Mouse (Mus musculus): Measurements from ENCODE around the gene Arid5a. TPM values are rescaled to one million over a fixed set of nuclear protein-coding genes. Genes with fewer than 3 reads are reported as not detected.

The Arid5a gene
- polyA plus RNA-seq, 1 experiment from 2014 or later: 14.9 TPM

DNA sequence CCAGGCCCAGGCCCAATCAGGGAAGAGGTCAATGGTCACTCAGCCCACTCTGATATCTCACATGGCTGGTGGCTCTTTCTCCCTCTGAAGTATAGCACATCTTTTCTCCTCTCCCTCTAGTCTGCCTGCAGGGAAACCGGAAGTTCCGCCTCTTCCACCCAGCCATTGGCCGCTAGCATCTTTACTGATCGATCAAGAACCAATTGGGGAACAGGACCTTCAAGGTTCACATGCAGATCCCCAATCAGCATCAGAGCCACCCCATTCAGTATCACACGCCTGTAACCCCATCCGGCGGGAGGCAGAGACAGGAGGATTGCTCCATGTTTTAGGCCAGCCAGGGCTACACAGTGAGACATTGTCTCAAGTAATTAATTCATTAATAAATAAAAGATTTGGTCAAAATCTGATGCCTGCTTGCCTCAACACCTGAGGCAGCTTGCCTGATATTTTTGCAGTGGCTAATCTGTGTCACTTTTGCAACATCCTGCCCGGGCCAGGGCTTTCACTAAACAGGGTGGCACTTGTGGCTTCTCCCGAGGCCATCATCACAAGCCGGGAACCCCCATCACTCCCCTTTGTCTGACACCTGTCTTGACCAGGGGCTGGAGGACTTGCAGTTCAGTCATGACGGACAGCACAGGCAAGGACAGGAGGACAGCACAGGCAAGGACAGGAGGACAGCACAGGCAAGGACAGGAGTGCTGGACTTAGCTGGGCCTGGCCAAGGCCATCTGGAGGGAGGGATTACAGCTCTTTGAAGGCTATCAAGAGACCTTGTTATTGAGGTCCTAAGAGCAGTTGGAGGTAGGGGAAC, 7.6 kb downstream of the Arid5a start:
- DNase-seq (ENCODE audit: low spot score): no peak
- Histone ChIP-seq H3K27ac (ENCODE audit: low read length) (no peak overlapping the region), H3K4me1 (ENCODE audit: insufficient read depth, low read depth, low read length) (no peaks in the 10 kb centered on the region), H3K9ac (replicated peaks; ENCODE audit: low read depth) (no peak overlapping the region), H3K27me3 (replicated peaks; ENCODE audit: insufficient read depth, low read length) (no peaks in the 10 kb centered on the region), H3K36me3 (ENCODE audit: insufficient read depth, low read length) (peaks cover 20% of the 10 kb centered on the region; the same call in 1 of the 2 replicates), H3K4me2 (replicated peaks; ENCODE audit: low read depth, low read length) (no peak overlapping the region), H3K9me3 (ENCODE audit: low read length) (no peaks in the 10 kb centered on the region), H3K4me3 (ENCODE audit: low read depth, low read length) (no peak overlapping the region)
- TF ChIP-seq EP300 (IDR thresholded peaks at IDR 0.05): no peak
- no peak for TF ChIP-seq CTCF (IDR thresholded peaks at IDR 0.05)
- no peak for ATAC-seq
- WGBS: 88% methylated on average over 11 of the region's 11 CpGs

DNA sequence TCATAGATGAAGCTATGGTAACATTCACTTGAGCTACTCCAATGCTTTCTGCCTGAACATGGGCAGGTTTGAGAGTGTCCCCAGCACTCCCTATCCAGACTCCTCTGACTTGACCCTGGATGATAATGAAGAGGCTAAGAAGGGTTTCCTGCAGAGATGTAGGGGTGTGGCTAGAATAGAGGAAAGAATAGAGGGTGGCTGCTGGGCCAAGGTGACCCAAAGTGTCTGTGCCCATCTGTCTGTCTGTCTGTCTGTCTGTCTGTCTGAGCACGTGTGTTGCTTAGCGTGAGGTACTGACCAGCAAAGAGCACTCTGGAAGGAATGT, 8.2 kb downstream of the Arid5a start:
- Histone ChIP-seq H3K9ac (replicated peaks; ENCODE audit: low read depth) (no peak overlapping the region), H3K4me2 (replicated peaks; ENCODE audit: low read depth, low read length) (no peak overlapping the region), H3K9me3 (ENCODE audit: low read length) (no peaks in the 10 kb centered on the region), H3K27ac (ENCODE audit: low read length) (no peak overlapping the region), H3K4me1 (ENCODE audit: insufficient read depth, low read depth, low read length) (no peaks in the 10 kb centered on the region), H3K27me3 (replicated peaks; ENCODE audit: insufficient read depth, low read length) (no peaks in the 10 kb centered on the region), H3K36me3 (ENCODE audit: insufficient read depth, low read length) (peaks cover 21% of the 10 kb centered on the region; the same call in 1 of the 2 replicates), H3K4me3 (ENCODE audit: low read depth, low read length) (no peak overlapping the region)
- ATAC-seq (no peak), DNase-seq (ENCODE audit: low spot score) (no peak)
- TF ChIP-seq CTCF (IDR thresholded peaks at IDR 0.05) (no peak), EP300 (IDR thresholded peaks at IDR 0.05) (no peak)
- 81% methylated on average over 2 of the region's 2 CpGs for WGBS

DNA sequence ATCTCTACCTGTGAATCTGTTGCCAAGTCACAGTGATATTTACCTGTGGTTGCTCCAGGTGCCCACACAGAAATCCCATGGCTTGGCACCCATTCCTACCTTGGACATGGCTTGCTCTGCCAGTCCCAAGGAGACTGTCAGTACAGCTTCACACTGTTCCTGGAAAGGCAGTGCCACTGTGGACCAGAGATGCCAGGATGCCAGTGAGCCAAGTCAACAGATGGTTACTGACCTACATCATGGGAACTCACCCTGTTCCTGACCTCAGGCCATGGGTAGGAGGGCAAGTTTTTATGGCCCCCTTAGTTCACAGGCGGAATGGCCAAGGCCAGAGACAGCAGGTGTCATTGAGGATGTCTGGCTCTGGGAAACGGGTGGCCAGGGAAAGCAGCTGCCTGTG, 13.6 kb downstream of the Arid5a start:
- TF ChIP-seq CTCF (IDR thresholded peaks at IDR 0.05) (no peak), EP300 (IDR thresholded peaks at IDR 0.05) (no peak)
- no peak overlapping the region for H3K4me2 ChIP-seq (replicated peaks; ENCODE audit: low read depth, low read length)
- H3K9me3 ChIP-seq (ENCODE audit: low read length): no peaks in the 10 kb centered on the region
- H3K4me3 ChIP-seq (ENCODE audit: low read depth, low read length): no peak overlapping the region
- no peak overlapping the region for H3K27ac ChIP-seq (ENCODE audit: low read length)
- no peaks in the 10 kb centered on the region for H3K27me3 ChIP-seq (replicated peaks; ENCODE audit: insufficient read depth, low read length)
- ATAC-seq: no peak
- WGBS: 74% methylated on average over 2 of the region's 2 CpGs
- H3K9ac ChIP-seq (replicated peaks; ENCODE audit: low read depth): no peak overlapping the region
- DNase-seq (ENCODE audit: low spot score): no peak
- peaks cover 23% of the 10 kb centered on the region; the same call in 1 of the 2 replicates for H3K36me3 ChIP-seq (ENCODE audit: insufficient read depth, low read length)
- no peaks in the 10 kb centered on the region for H3K4me1 ChIP-seq (ENCODE audit: insufficient read depth, low read depth, low read length)

DNA sequence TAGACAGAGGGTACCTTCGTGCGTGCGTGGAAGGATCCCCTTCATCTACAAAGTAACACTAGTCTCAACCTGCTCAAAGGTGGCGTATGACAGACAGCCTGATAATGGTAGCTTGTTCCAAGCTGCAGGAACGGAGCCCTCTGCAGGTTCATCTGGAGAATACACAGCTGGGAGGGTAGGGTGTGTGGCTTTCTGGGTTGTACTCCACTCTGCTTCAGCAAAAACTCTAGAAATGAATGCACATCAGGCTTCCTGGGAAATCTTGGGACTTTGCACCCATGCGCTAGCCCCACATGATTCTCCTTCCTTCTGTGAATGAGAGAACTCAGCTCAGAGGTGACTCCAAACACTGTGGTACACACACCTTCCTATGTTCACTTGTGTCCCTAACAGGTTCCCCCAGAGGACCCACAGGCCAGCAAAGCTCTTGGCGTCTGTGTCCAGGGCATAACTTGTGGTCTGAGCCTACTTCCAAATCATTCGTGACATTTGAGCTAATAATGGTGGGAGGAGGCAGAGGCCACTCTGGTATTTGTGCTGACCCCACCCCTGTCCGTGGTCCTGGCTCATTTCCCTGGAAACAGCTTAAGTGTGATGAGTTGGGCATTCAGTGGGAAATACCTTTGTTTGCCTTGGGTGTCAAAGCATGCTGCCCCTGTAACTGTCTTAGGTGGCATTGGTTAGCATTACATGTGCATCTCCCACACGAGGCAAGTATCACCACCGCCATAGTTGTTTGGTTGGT, 14.5 kb downstream of the Arid5a start:
- Histone ChIP-seq H3K4me1 (ENCODE audit: insufficient read depth, low read depth, low read length) (no peaks in the 10 kb centered on the region), H3K9me3 (ENCODE audit: low read length) (no peaks in the 10 kb centered on the region), H3K27ac (ENCODE audit: low read length) (no peak overlapping the region), H3K4me3 (ENCODE audit: low read depth, low read length) (no peak overlapping the region), H3K9ac (replicated peaks; ENCODE audit: low read depth) (no peak overlapping the region), H3K4me2 (replicated peaks; ENCODE audit: low read depth, low read length) (no peak overlapping the region), H3K27me3 (replicated peaks; ENCODE audit: insufficient read depth, low read length) (no peaks in the 10 kb centered on the region), H3K36me3 (ENCODE audit: insufficient read depth, low read length) (peaks cover 16% of the 10 kb centered on the region; the same call in 1 of the 2 replicates)
- no peak for DNase-seq (ENCODE audit: low spot score)
- TF ChIP-seq CTCF (IDR thresholded peaks at IDR 0.05) (peak; percentile 53), EP300 (IDR thresholded peaks at IDR 0.05) (no peak)
- ATAC-seq: no peak
- 63% methylated on average over 11 of the region's 11 CpGs for WGBS

DNA sequence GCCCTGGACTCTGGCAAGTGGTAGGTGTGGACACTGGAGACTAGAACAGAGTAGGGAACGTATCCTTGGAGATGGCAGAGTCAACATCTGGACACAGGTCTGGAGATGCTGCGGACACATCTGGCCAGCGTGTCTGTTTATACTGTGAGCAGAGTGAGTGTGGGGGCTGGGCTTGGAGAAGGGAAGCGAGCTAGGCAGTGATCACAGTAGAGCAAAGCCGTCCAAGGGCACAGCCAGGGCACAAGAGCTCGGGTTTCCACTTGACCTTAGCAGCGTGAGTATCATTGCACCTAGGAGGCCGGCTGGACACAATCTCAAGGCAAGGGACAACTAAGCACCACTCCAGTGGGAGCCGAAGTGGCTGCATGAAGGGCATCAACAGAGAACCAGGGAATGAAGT, 15.5 kb downstream of the Arid5a start:
- peak; percentile 33 for DNase-seq (ENCODE audit: low spot score)
- H3K27ac ChIP-seq (ENCODE audit: low read length): no peak overlapping the region
- H3K4me3 ChIP-seq (ENCODE audit: low read depth, low read length): no peak overlapping the region
- ATAC-seq: peak; percentile 55
- no peak overlapping the region for H3K9ac ChIP-seq (replicated peaks; ENCODE audit: low read depth)
- WGBS: 22% methylated on average over 9 of the region's 9 CpGs
- H3K9me3 ChIP-seq (ENCODE audit: low read length): no peaks in the 10 kb centered on the region
- TF ChIP-seq CTCF (IDR thresholded peaks at IDR 0.05): no peak
- no peak for TF ChIP-seq EP300 (IDR thresholded peaks at IDR 0.05)
- peaks cover 14% of the 10 kb centered on the region; the same call in 1 of the 2 replicates for H3K36me3 ChIP-seq (ENCODE audit: insufficient read depth, low read length)
- H3K27me3 ChIP-seq (replicated peaks; ENCODE audit: insufficient read depth, low read length): no peaks in the 10 kb centered on the region
- no peak overlapping the region for H3K4me2 ChIP-seq (replicated peaks; ENCODE audit: low read depth, low read length)
- H3K4me1 ChIP-seq (ENCODE audit: insufficient read depth, low read depth, low read length): no peaks in the 10 kb centered on the region

DNA sequence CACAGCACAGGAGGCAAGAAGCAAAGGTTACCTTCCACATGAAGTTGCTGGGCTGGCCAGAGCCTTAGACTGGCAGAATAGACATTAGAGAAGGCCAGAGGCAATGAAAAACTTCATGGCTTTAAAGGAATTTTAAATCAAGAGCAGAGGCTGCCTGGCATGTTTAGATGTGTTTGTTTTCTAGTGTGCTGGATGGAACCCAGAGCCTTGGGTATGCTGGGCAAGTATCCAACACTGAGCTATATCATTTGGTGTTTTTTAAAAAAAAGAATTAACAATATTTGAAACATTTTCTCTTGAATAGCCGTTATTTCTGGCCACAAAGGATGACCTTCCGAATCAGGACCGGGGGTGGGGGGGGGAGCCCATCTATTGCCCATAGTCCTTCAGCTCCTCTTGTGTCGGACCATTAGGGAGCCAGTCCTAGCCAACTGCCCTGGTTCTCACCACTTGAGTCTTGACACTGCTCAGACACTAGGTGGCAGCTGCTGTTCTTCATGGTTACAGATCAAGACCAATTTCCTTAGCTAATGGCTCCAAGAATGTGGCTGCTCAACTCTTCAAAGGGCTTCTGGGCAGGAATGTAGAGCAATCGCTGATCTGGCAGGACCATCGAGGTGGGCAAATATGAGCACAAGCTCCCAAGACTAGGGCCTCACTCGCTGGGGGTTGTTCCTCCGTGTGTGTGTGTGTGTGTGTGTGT, 16.4 kb downstream of the Arid5a start:
- H3K4me2 ChIP-seq (replicated peaks; ENCODE audit: low read depth, low read length): no peak overlapping the region
- no peak overlapping the region for H3K27ac ChIP-seq (ENCODE audit: low read length)
- WGBS: 21% methylated on average over 8 of the region's 8 CpGs
- DNase-seq (ENCODE audit: low spot score): peak; percentile 89
- H3K27me3 ChIP-seq (replicated peaks; ENCODE audit: insufficient read depth, low read length): no peaks in the 10 kb centered on the region
- H3K4me1 ChIP-seq (ENCODE audit: insufficient read depth, low read depth, low read length): no peaks in the 10 kb centered on the region
- no peaks in the 10 kb centered on the region for H3K9me3 ChIP-seq (ENCODE audit: low read length)
- peak; percentile 79 for ATAC-seq
- H3K4me3 ChIP-seq (ENCODE audit: low read depth, low read length): no peak overlapping the region
- 0 out of 2 replicates have a peak, but pooled peaks cover 9% of the 10 kb centered on the region for H3K36me3 ChIP-seq (ENCODE audit: insufficient read depth, low read length)
- TF ChIP-seq EP300 (IDR thresholded peaks at IDR 0.05): no peak
- TF ChIP-seq CTCF (IDR thresholded peaks at IDR 0.05): peak; percentile 87
- H3K9ac ChIP-seq (replicated peaks; ENCODE audit: low read depth): no peak overlapping the region
